Mouse (Mus musculus): ENCODE data around the gene Dpf3. TPM values are rescaled to one million over a fixed set of nuclear protein-coding genes. Genes with fewer than 3 reads are reported as not detected.

The Dpf3 gene
- polyA plus RNA-seq, 1 experiment: 1.6 TPM

- 9% methylated on average over 24 of the region's 24 CpGs for WGBS
- no peak for DNase-seq (ENCODE audit: low read depth in 1 of 2, low spot score in 2 of 2)
- Histone ChIP-seq H3K4me3 (ENCODE audit: extremely low read depth, insufficient read depth, insufficient read length) (no peak overlapping the region), H3K27me3 (ENCODE audit: control insufficient read depth, insufficient read depth, low read length) (peaks cover 26% of the 10 kb centered on the region), H3K4me1 (ENCODE audit: control insufficient read depth, insufficient read depth, insufficient read length) (peaks cover 8% of the 10 kb centered on the region), H3K27ac (ENCODE audit: insufficient read depth, low read length) (no peak overlapping the region), H3K36me3 (ENCODE audit: control insufficient read depth, insufficient read depth, low read length) (no peaks in the 10 kb centered on the region)
- TF ChIP-seq POLR2A (IDR thresholded peaks at IDR 0.05; ENCODE audit: low read depth, low read length): no peak
- no peak for TF ChIP-seq CTCF (IDR thresholded peaks at IDR 0.05; ENCODE audit: extremely low read depth, insufficient read depth, insufficient read length, insufficient replicate concordance)
Measured at GRCm38 (mm10) chr12:83484855-83485745, 2.4 kb downstream of the Dpf3 start.

GRCm38 (mm10) chr12:83483653-83484052, 3.9 kb downstream of the Dpf3 start:
- DNase-seq (ENCODE audit: low read depth in 1 of 2, low spot score in 2 of 2): no peak
- no peak overlapping the region for H3K4me3 ChIP-seq (ENCODE audit: extremely low read depth, insufficient read depth, insufficient read length)
- WGBS: 65% methylated on average over 5 of the region's 5 CpGs

GRCm38 (mm10) chr12:83481439-83481838, 6.1 kb downstream of the Dpf3 start:
- H3K27me3 ChIP-seq (ENCODE audit: control insufficient read depth, insufficient read depth, low read length): peaks cover 17% of the 10 kb centered on the region
- H3K36me3 ChIP-seq (ENCODE audit: control insufficient read depth, insufficient read depth, low read length): no peaks in the 10 kb centered on the region

More at GRCm38 (mm10) chr12:83483653-83484052, 3.9 kb downstream of the Dpf3 start:
- Histone ChIP-seq H3K27ac (ENCODE audit: insufficient read depth, low read length) (no peak overlapping the region), H3K4me1 (ENCODE audit: control insufficient read depth, insufficient read depth, insufficient read length) (peaks cover 8% of the 10 kb centered on the region), H3K27me3 (ENCODE audit: control insufficient read depth, insufficient read depth, low read length) (peaks cover 26% of the 10 kb centered on the region), H3K36me3 (ENCODE audit: control insufficient read depth, insufficient read depth, low read length) (no peaks in the 10 kb centered on the region)
- no peak for TF ChIP-seq CTCF (IDR thresholded peaks at IDR 0.05; ENCODE audit: extremely low read depth, insufficient read depth, insufficient read length, insufficient replicate concordance)
- TF ChIP-seq POLR2A (IDR thresholded peaks at IDR 0.05; ENCODE audit: low read depth, low read length): no peak

GRCm38 (mm10) chr12:83479818-83480401, 7.6 kb downstream of the Dpf3 start:
- Histone ChIP-seq H3K36me3 (ENCODE audit: control insufficient read depth, insufficient read depth, low read length) (no peaks in the 10 kb centered on the region), H3K4me3 (ENCODE audit: extremely low read depth, insufficient read depth, insufficient read length) (no peak overlapping the region), H3K27me3 (ENCODE audit: control insufficient read depth, insufficient read depth, low read length) (peaks cover 7% of the 10 kb centered on the region; the same call in 1 of the 2 replicates), H3K27ac (ENCODE audit: insufficient read depth, low read length) (no peak overlapping the region), H3K4me1 (ENCODE audit: control insufficient read depth, insufficient read depth, insufficient read length) (no peaks in the 10 kb centered on the region)
- no peak for TF ChIP-seq CTCF (IDR thresholded peaks at IDR 0.05; ENCODE audit: extremely low read depth, insufficient read depth, insufficient read length, insufficient replicate concordance)
- no peak for TF ChIP-seq POLR2A (IDR thresholded peaks at IDR 0.05; ENCODE audit: low read depth, low read length)
- DNase-seq (ENCODE audit: low read depth in 1 of 2, low spot score in 2 of 2): no peak
- WGBS: 75% methylated on average over 7 of the region's 7 CpGs

More at GRCm38 (mm10) chr12:83481439-83481838, 6.1 kb downstream of the Dpf3 start:
- Histone ChIP-seq H3K27ac (ENCODE audit: insufficient read depth, low read length) (no peak overlapping the region), H3K4me1 (ENCODE audit: control insufficient read depth, insufficient read depth, insufficient read length) (peaks cover 3% of the 10 kb centered on the region; the same call in 1 of the 2 replicates), H3K4me3 (ENCODE audit: extremely low read depth, insufficient read depth, insufficient read length) (no peak overlapping the region)
- TF ChIP-seq CTCF (IDR thresholded peaks at IDR 0.05; ENCODE audit: extremely low read depth, insufficient read depth, insufficient read length, insufficient replicate concordance): no peak
- TF ChIP-seq POLR2A (IDR thresholded peaks at IDR 0.05; ENCODE audit: low read depth, low read length): no peak
- 94% methylated on average over 4 of the region's 4 CpGs for WGBS
- DNase-seq (ENCODE audit: low read depth in 1 of 2, low spot score in 2 of 2): no peak

GRCm38 (mm10) chr12:83479140-83479539, 8.4 kb downstream of the Dpf3 start:
- no peaks in the 10 kb centered on the region for H3K36me3 ChIP-seq (ENCODE audit: control insufficient read depth, insufficient read depth, low read length)
- 0 out of 2 replicates have a peak, but pooled peaks cover 3% of the 10 kb centered on the region for H3K27me3 ChIP-seq (ENCODE audit: control insufficient read depth, insufficient read depth, low read length)
- no peak overlapping the region for H3K4me3 ChIP-seq (ENCODE audit: extremely low read depth, insufficient read depth, insufficient read length)
- no peak for DNase-seq (ENCODE audit: low read depth in 1 of 2, low spot score in 2 of 2)
- WGBS: 95% methylated on average over 1 of the region's 1 CpGs
- TF ChIP-seq POLR2A (IDR thresholded peaks at IDR 0.05; ENCODE audit: low read depth, low read length) (no peak), CTCF (IDR thresholded peaks at IDR 0.05; ENCODE audit: extremely low read depth, insufficient read depth, insufficient read length, insufficient replicate concordance) (no peak)
- H3K4me1 ChIP-seq (ENCODE audit: control insufficient read depth, insufficient read depth, insufficient read length): no peaks in the 10 kb centered on the region
- no peak overlapping the region for H3K27ac ChIP-seq (ENCODE audit: insufficient read depth, low read length)

- DNase-seq (ENCODE audit: low read depth in 1 of 2, low spot score in 2 of 2): no peak
- no peaks in the 10 kb centered on the region for H3K27me3 ChIP-seq (ENCODE audit: control insufficient read depth, insufficient read depth, low read length)
- 97% methylated on average over 10 of the region's 10 CpGs for WGBS
- H3K27ac ChIP-seq (ENCODE audit: insufficient read depth, low read length): no peak overlapping the region
- TF ChIP-seq POLR2A (IDR thresholded peaks at IDR 0.05; ENCODE audit: low read depth, low read length) (no peak), CTCF (IDR thresholded peaks at IDR 0.05; ENCODE audit: extremely low read depth, insufficient read depth, insufficient read length, insufficient replicate concordance) (no peak)
- no peaks in the 10 kb centered on the region for H3K36me3 ChIP-seq (ENCODE audit: control insufficient read depth, insufficient read depth, low read length)
- H3K4me3 ChIP-seq (ENCODE audit: extremely low read depth, insufficient read depth, insufficient read length): no peak overlapping the region
- H3K4me1 ChIP-seq (ENCODE audit: control insufficient read depth, insufficient read depth, insufficient read length): no peaks in the 10 kb centered on the region
Measured at GRCm38 (mm10) chr12:83476277-83476676, 11.2 kb downstream of the Dpf3 start.
